Mouse (Mus musculus): Measurements from ENCODE around the gene Hpdl.

The Hpdl gene

DNA sequence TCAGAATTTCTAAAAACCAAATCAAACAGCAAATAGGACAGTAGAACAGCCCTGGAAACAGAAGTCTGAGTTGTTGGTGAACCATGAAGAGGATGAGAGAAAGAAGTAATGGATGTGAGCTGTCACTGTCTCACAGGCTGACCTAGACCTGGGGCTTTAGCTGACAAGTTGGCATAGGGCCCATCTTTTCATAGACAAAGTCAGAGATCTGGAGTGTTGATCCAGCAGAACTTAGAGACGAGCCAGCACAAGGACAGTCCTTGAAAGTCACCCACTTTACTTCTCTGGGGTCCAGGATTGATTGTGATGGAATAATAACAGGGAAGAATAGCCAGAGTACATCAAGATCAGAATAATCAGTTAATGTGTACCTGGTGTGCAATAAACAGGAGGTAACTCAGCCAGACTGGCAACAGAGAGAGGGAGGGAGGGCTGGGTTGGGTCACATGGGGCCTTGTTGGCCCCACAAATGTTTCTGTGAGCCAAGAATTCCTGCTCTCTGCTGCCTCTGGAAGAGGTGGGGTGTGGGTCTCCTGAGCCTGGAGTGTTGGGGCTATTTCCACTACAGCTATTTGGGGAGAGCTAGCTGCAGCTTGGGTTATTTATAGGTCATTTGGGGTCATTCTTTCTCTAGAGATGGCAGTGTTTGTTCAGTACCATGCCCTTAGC is 24.9 kb downstream of the Hpdl start:
- no peak for DNase-seq

DNA sequence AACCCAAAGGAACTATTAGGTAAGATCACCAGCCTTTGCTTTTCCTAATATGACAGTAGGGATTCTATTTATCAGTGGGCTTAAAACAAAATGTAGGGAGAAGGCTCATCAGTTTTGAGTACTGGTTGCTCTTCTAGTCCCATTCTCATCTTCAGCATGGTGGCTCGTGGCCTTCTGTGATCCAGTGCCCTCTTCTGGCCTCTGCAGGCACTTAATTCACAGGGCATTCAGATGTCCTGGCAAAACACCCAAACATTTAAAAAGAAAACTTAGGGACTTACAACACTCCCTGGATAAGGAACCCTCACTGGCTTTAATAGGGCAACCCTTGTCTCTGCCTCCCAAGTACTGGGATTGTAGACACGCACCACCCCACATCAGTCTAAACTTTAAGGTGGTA is 27.2 kb downstream of the Hpdl start:
- DNase-seq: no peak

DNA sequence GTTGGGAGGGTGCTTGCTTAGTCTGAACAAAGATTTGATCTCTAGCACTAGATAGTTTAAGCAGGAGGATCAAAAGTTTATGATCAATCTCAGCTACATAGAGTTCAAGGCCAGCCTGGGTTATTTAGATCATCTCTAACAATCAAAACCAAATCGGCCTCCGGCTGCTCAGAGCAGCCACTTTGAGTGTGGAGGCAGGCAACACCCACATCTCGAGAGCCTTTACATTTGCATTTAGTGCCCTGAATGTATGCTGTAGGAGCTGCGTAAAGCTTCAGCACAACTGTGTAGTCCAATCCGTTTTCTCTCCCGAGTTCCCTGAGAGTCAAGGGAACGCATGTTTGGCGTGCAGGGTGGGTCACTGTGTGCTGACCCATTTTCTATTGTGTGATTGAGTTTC is 29.1 kb downstream of the Hpdl start:
- no peak for DNase-seq

DNA sequence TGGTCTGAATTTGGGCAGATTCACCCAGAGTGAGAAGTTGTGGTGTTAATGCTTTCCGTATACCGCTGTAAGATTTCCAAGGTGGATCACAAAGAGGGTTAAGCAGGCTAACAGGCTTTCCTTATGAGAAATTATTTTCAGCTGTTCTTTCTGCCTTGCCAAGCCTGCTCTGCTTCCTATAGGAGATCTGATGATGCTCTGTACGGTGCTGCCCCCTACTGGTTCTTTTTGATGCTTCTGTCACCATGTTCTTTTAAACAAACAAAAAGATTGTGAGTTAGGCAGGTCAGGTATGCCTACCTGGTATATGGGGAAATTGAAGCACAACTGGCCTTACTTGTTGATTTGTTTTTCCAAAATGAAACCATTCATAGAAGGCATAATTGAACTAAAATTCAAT is 32.6 kb downstream of the Hpdl start:
- peak; percentile 83 to 88 for DNase-seq

DNA sequence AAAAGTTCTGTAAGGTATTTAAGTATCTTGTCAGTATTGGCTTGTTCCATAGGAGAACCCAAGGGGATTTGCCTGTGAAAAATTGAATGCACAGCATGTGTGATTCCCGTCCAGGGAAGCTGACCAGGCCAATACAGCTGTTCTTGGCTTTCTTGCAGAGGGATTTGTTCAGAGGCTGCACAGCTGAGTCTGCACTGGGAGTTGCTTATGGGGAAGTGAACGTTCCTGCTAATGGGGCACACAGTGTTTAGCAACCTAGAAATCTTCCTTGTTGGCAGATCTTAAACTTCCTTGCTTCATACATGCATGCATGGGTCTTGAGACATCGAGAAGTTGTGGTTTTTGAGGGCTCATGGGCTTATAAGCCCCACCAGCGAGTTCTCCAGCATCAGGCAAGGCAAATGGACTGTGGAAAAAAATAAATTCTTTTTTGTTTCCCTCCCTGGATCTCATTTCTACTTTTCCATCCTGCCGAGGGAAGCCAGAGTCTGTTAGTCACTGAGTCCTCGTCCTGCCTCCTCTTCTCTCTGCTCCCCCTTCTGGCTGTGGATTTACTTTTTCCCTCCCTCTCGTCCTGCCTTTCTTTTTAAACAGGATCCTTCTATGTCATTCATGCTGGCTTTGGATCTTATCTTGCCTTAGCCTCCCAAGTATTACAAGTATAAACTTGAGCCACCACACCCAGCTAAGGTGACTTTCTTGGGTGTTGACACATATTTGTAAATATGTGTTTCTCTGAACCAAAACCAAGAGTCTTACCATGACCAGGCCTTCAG is 33.3 kb downstream of the Hpdl start:
- no peak for DNase-seq

DNA sequence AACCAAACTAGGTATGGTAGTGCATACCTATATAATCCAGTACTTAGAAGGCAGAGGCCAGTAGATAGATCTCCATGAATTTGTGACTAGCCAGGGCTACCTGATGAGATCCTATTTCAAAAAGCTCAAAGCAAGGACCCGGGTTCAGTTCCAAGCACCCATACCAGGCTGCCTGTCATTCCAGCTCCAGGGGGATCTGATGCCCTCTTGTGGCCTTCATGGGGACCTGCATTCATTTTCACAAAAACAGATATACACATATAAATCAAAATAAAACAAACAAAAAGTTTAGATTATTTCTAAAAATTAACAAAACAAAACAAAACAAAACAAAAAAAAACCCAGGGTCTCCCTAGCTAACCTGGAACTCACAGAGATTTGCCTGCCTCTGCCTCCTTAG is 34.9 kb downstream of the Hpdl start:
- peak in 1 of 2 experiments; percentile 16 for DNase-seq

DNA sequence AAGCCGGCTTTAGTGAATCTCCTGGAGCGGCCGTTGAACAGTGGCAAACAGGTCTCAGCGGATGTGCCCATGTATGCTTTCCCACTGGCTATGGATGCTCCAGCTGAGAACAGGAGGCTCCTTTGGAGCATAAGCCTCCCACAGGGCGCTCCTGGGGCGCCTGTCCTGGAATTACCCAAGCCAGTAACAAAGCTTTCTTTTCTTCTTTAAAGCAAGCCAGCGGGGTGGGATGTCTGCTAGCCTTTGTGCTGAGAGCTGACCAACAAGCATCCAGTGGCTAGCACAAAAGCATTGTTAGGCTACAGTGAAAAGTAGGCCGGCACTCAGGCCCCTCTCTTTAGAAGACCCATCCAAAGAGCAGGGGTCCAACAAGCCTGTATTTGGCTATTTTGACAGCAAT is 39.3 kb downstream of the Hpdl start:
- no peak for DNase-seq

DNA sequence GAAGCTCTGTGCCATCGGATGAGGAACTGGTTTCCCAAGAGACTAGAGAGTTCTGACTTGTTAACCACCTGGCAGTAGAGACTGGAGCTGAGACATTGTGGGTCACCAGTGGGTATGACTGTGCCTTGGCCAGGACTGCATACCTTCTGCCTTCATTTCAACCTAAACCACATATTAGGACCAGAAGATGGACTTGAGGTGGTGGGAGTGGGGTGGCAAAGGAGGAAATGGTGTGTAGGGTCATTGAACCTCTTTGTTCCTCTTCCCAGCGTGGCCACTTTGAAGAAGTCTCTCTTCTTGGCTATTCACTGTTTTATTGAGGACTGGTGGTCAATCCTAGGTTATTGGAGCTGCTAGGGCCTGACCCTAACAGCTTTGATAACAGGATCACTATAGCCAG is 40.1 kb downstream of the Hpdl start:
- DNase-seq: no peak

DNA sequence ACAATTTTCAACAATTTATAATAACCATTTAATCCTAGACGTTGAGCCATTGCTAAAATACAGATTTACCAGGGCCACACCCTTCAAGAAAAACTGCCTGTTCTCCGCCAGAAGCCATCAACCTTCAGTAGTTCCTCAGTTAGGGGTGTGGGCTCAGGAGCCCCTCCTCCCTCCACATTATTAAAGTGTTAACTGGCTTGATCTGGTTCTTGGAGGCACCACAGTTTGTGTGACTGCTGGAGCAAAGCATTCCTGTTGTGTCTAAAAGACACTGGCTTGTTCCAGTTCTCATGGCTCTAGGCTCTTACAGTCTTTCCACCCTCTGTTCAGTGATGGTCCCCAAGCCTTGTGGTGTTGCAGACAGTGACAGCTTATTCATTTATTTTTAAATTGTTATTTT is 41.0 kb downstream of the Hpdl start:
- no peak for DNase-seq

DNA sequence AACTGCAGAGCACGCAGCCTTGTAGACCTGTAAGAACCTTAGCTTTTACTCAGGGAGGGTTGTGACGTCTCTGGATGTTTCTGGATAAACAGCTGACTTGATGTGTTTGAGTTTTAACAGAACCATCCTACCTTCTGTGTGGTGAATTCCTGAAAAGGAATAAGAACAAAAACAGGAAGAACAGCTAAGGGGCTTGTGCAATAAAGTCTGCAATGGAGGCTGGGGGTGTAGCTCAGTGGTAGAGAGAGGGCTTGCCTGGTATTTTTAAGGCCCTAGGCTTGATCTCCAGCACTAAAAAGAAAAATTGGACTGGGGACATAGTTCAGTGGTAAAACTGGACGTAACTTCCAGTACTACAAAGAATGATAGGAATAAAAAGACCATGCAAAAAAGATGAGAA is 44.4 kb downstream of the Hpdl start:
- DNase-seq: no peak

DNA sequence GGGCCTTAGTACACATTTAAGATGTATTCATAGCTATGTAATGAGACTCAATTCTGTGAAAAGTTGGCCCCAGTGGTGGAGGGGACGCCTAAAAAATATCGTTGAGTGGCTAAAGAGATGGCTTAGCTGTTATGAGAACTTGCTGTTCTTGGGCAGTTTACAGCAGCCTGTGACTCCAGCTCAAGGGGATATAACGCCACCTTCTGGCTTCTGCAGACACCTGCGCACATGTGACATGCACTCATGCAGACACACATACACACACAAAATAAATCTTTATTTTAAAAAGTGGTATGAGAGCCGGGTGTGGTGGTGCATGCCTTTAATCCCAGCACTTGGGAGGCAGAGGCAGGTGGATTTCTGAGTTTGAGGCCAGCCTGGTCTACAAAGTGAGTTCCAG is 45.1 kb downstream of the Hpdl start:
- DNase-seq: no peak

All from B cell, adult 2 months (primary cell).